In the genomic region with DNA sequence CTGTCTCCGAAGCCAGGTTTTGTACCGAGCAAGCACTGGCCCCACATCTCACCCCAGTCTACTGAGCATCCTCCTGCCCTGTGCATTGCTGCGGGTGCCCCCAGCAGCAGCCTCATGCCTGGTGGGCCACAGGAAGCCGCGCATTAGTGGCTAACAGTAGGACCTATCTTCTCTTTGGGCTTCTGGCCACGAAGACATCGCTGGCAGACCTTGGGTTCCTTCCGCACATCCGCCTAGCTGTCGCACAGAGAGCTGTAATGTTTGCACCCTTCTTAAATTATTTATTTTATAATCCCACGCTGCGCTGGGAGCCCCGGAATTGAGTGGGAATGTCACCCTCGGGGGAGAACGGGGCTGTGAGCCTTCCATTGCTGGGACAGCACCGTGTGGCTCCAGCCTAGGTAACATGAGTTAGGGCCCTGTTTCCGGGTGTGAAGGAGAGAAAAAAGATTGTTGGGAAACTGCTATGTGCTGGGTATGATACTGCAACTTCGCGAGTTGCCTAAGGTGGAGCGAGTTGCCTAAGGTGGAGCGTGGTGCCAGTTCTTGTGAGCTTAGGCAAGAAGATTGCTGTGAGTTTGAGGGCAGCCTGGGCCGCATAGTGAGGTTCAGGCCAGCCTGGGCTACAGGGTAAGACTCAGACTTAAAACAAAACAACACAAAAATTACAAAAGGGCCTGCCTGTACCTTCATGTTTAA, we compare ENCODE assay signal across 7 mouse cellular contexts. TPM values are rescaled to one million over a fixed set of nuclear protein-coding genes. Genes with fewer than 3 reads are reported as not detected.
A peak's percentile ranks its signal among the peaks of the same experiment; 100 is the strongest.
DNase-seq lines count a peak whose midpoint lies in the region; ATAC-seq and TF ChIP-seq lines count a peak whose summit lies in the region.

No protein-coding gene starts in this region.

- no peak overlapping the region for H3K27ac ChIP-seq in heart, embryonic 12.5 days (ENCODE audit: poor library complexity, severe bottlenecking)
- H3K27ac ChIP-seq in liver, embryonic 14.5 days = peak overlapping the region; percentile 28

- no peaks in the 10 kb centered on the region for H3K9me3 ChIP-seq in heart, embryonic 12.5 days (replicated peaks)
- H3K9me3 ChIP-seq in liver, embryonic 14.5 days (ENCODE audit: control insufficient read depth, low read length) = no peaks in the 10 kb centered on the region

- peak overlapping the region; percentile 76 for H3K9ac ChIP-seq in heart, embryonic 12.5 days
- H3K9ac ChIP-seq in liver, embryonic 14.5 days (replicated peaks) = peak overlapping the region; percentile 49

- no peak for TF ChIP-seq POLR2A in lung, adult 2 months (IDR thresholded peaks at IDR 0.05; ENCODE audit: borderline replicate concordance, extremely low read depth, low read depth, low read length)
- TF ChIP-seq POLR2A in brain, embryonic 14.5 days (IDR thresholded peaks at IDR 0.05; ENCODE audit: borderline replicate concordance, extremely low read depth, insufficient read depth, insufficient read length, poor library complexity, severe bottlenecking) = no peak

- H3K27me3 ChIP-seq in heart, embryonic 12.5 days (replicated peaks) = no peaks in the 10 kb centered on the region
- H3K27me3 ChIP-seq in liver, embryonic 14.5 days (ENCODE audit: control insufficient read depth, insufficient read depth, low read length) = no peaks in the 10 kb centered on the region

- no peak for ATAC-seq in heart, embryonic 12.5 days (ENCODE audit: insufficient number of reproducible peaks, low FRiP score)
- ATAC-seq in liver, embryonic 14.5 days (ENCODE audit: insufficient read depth) = 0 out of 2 replicates have a peak, but pooled peaks have one; percentile 2

- no peak for TF ChIP-seq EP300 in liver, embryonic 14.5 days (IDR thresholded peaks at IDR 0.05; ENCODE audit: low read depth)

- intact Hi-C loops in gastrocnemius, postnatal 36 days (cut with DNase I) = loop anchor here (5.0 kb wide), 1 partner anchor 89 kb away; a partner anchor contains a TSS

- DNase-seq in lung, adult 2 months = no peak
- DNase-seq in lung, postnatal 25 days (ENCODE audit: low spot score) = no peak
- DNase-seq in brain, embryonic 14.5 days (ENCODE audit: low read depth) = peak; percentile 41
- no peak for DNase-seq in liver, embryonic 14.5 days (ENCODE audit: low read depth in 3 of 3, low spot score in 3 of 3)
- peak; percentile 21 for DNase-seq in retina, embryonic 14.5 days (ENCODE audit: low spot score)
- DNase-seq in gastrocnemius, postnatal 36 days = no peak

- TF ChIP-seq CTCF in lung, adult 2 months (IDR thresholded peaks at IDR 0.05; ENCODE audit: insufficient read depth, low read length) = no peak
- TF ChIP-seq CTCF in brain, embryonic 14.5 days (IDR thresholded peaks at IDR 0.05; ENCODE audit: borderline replicate concordance, extremely low read depth, insufficient read depth, insufficient read length) = no peak
- TF ChIP-seq CTCF in liver, embryonic 14.5 days (IDR thresholded peaks at IDR 0.05; ENCODE audit: low read depth) = peak; percentile 2; the same call in 1 of the 2 replicates

- H3K4me3 ChIP-seq in lung, adult 2 months (replicated peaks; ENCODE audit: extremely low read depth, low read depth, low read length) = peak overlapping the region; percentile 86
- peak overlapping the region; percentile 63 for H3K4me3 ChIP-seq in heart, embryonic 12.5 days
- peak overlapping the region; percentile 50 to 63 for H3K4me3 ChIP-seq in liver, embryonic 14.5 days (ENCODE audit: insufficient read depth in 1 of 2, low read depth in 2 of 2, low read length in 2 of 2)

- H3K4me2 ChIP-seq in heart, embryonic 12.5 days = peak overlapping the region; percentile 89
- peak overlapping the region; percentile 83 for H3K4me2 ChIP-seq in liver, embryonic 14.5 days (ENCODE audit: low read depth)

- H3K4me1 ChIP-seq in lung, adult 2 months (ENCODE audit: control insufficient read depth, insufficient read depth, low read length) = peaks cover 34% of the 10 kb centered on the region
- peaks cover 68% of the 10 kb centered on the region for H3K4me1 ChIP-seq in heart, embryonic 12.5 days (replicated peaks)
- H3K4me1 ChIP-seq in liver, embryonic 14.5 days (replicated peaks; ENCODE audit: control insufficient read depth in 2 of 2, insufficient read depth in 2 of 2, low read length in 1 of 2) = peaks cover 13 to 52% of the 10 kb centered on the region in 2 experiments

- 13% methylated on average over 22 of the region's 22 CpGs for WGBS in lung, adult 2 months
- 37% methylated on average over 22 of the region's 22 CpGs for WGBS in heart, embryonic 12.5 days
- 18% methylated on average over 22 of the region's 22 CpGs for WGBS in liver, embryonic 14.5 days (ENCODE audit: insufficient replicate concordance)

- H3K36me3 ChIP-seq in heart, embryonic 12.5 days = no peaks in the 10 kb centered on the region
- no peaks in the 10 kb centered on the region for H3K36me3 ChIP-seq in liver, embryonic 14.5 days (replicated peaks; ENCODE audit: control insufficient read depth, insufficient read depth, low read depth)

RNA-seq across cellular contexts. Expression of a gene that starts 0.9 kb away (rescaled TPM):
- polyA plus RNA-seq in lung, adult 2 months (2012; rRNA removed) = 49.6 and 60.5 TPM in 2 replicates
- 9.5 and 15.7 TPM in 2 replicates for polyA plus RNA-seq in brain, embryonic 14.5 days (2012; rRNA removed)
- 22.5 TPM in 2 replicates for polyA plus RNA-seq in heart, embryonic 12.5 days (2016; fragmentation: Nextera tagmentation; extraction: Ambion mirVana)
- 4.3 and 4.8 TPM in 2 replicates for polyA plus RNA-seq in liver, embryonic 14.5 days (2012; rRNA removed)
- polyA plus RNA-seq in liver, embryonic 14.5 days (2014; fragmentation: Nextera tagmentation; extraction: Ambion mirVana) = 5.4 and 6.5 TPM in 2 replicates
- total RNA-seq in gastrocnemius, postnatal 36 days (2021) = 1 to 10 TPM; 4.1 to 5.6 TPM

RNA-seq across cellular contexts. Expression of a gene that starts 58.6 kb away (rescaled TPM):
- not detected in 2 replicates for polyA plus RNA-seq in lung, adult 2 months (2012; rRNA removed)
- 0.26 and 0.32 TPM in 2 replicates for polyA plus RNA-seq in brain, embryonic 14.5 days (2012; rRNA removed)
- polyA plus RNA-seq in heart, embryonic 12.5 days (2016; fragmentation: Nextera tagmentation; extraction: Ambion mirVana) = 0.31 TPM in 1 of 2 replicates, not detected in the other
- 2.5 and 2.7 TPM in 2 replicates for polyA plus RNA-seq in liver, embryonic 14.5 days (2012; rRNA removed)
- polyA plus RNA-seq in liver, embryonic 14.5 days (2014; fragmentation: Nextera tagmentation; extraction: Ambion mirVana) = 2.3 and 4.0 TPM in 2 replicates
- not detected for total RNA-seq in gastrocnemius, postnatal 36 days (2021)

Comparison
In these comparisons a context has a peak if more than half of its experiments do, and no peak if none do; other contexts are left out.
1. DNase-seq: peak in brain, embryonic 14.5 days (single experiment) and retina, embryonic 14.5 days (single experiment); none in lung, adult 2 months (single experiment), lung, postnatal 25 days (single experiment), liver, embryonic 14.5 days (0 of 3) and gastrocnemius, postnatal 36 days (0 of 2).
2. Peak in every context shown above with its lines, with median percentiles within 50 percentile points of each other: H3K4me3 ChIP-seq.